Mouse (Mus musculus) brown adipose tissue, adult 24 weeks (tissue): ENCODE data around the gene Ctnnd2. TPM values are rescaled to one million over a fixed set of nuclear protein-coding genes. Genes with fewer than 3 reads are reported as not detected.

Source experiments
- H3K27ac ChIP-seq: fragments of 200-500 bp; replicated peaks from 2 replicates; pipeline ENCODE4 v1.5.1; 2012; ENCODE audit warnings: low read depth, mild to moderate bottlenecking, low read length
- H3K4me1 ChIP-seq: fragments of 200-500 bp; 2 replicates; pipeline ENCODE4 v1.6.1; 2012; ENCODE audit warnings: low read length, mixed read lengths; ENCODE audit not compliant: control insufficient read depth, insufficient read depth, insufficient read length
- H3K4me3 ChIP-seq: fragments of 200-500 bp; 2 replicates; pipeline ENCODE4 v1.5.1; 2012; ENCODE audit warnings: low read depth, mild to moderate bottlenecking, low read length, moderate library complexity; ENCODE audit not compliant: insufficient read depth
- polyA plus RNA-seq: library from polyadenylated mRNA; stranded (reverse); fragments of >200 nt; gene quantifications from 2 replicates; pipeline ENCODE4 v1.2.4, GENCODE M21; 2012; ENCODE audit not compliant: missing spikeins, insufficient read depth, insufficient read length

Gene Ctnnd2
- polyA plus RNA-seq, 1 experiment, result not detected

DNA sequence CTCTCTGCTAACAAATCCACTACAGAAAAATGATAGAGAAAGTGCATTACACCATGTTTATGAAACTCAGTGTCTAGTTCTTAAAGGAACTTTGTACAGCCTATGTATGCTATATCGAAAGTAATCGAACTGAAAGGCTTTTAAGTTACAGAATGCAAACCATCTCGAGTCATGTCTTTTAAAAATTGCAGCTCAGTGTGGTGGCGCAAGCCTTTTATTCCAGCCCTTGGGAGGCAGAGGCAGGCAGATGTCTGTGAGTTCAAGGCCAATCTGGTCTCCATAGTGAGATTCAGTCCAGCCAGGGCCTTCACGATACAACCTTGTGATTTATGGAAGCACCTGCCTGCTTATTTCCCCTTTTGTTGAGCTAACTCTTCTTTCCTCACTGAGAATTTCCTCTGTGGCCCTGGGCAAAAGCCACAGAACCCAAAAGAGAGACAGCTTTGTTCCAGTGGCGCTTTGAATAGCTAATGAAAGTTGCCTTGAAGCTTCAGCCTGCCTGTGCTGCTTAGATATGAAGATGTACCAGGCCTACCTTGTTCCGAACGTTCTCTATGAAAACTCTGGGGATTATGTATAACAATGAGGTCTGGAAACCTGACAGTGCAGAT, 488.3 kb downstream of the Ctnnd2 start:
- no peaks in the 10 kb centered on the region for H3K4me1 ChIP-seq
- no peak overlapping the region for H3K4me3 ChIP-seq
- no peak overlapping the region for H3K27ac ChIP-seq

DNA sequence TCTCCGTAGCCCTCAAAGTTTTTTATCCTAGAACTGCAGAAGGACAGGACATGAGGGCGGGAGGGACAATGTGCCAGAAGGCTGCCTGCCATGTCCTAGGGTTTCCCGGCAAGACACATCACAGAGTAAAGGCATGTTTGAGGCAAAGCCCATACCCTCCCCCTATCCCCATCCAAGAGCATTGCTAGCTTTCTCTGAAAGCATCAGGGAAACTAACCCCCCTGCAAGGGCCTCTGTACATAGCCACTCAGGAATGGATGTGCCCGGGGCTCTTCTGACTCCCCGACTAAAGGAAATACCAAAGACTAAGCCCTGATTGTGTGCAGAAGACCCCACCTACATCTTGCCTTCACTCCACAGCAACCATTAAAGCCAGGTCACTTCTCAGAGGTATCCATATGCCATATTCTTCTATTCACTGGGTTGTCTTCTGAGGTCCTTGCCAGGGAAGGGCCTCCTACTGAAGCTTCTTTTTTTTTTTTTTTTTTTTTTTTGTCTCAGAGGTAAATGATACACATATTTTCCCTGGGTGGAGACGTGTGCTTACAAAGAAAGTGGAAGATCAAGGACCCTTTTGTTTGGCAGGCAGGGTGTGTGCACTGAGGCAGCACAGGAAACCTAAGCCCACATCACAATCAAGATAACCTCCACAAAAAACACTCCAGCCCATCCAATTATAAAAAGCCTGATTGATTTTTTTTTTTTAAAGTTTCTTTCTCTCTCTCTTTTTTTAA, 489.5 kb downstream of the Ctnnd2 start:
- H3K27ac ChIP-seq, result no peak overlapping the region
- H3K4me1 ChIP-seq, result no peaks in the 10 kb centered on the region
- no peak overlapping the region for H3K4me3 ChIP-seq

DNA sequence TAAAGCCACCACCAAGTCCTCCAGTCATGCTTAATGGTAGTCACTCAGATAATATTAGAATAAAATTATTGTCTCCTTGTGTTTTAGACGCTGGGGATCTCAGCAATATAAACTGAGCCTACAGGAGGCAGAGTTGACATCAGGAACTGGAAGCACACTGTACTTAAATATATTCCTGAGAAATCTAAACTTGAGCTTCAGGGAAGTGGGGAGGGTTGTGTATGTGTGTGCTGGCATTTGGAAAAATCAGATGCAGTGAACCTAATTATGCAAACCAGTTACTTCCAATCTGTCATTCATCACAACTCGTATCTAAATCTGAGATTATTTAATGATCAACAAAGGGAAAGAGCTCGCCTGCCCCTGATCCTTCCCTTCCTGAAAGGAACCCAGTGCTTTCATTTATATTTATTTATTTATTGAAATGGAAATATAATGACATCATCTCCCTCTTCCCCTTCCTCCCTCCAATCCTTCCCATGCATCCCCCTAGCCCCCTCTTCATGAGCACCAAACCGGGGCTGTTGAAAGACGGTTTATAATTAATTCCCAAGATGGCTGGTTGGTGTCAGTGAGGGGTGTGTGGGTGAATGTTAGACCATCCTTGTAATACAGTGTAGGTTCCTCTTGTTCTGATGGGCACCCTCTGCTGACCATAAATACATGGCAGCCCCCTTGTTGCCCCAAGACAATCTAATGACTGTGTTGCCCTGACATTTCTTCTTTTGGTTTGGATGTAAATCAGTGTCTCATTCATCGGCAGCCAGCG, 495.6 kb downstream of the Ctnnd2 start:
- Histone ChIP-seq H3K4me3 (no peak overlapping the region), H3K27ac (no peak overlapping the region), H3K4me1 (no peaks in the 10 kb centered on the region)

DNA sequence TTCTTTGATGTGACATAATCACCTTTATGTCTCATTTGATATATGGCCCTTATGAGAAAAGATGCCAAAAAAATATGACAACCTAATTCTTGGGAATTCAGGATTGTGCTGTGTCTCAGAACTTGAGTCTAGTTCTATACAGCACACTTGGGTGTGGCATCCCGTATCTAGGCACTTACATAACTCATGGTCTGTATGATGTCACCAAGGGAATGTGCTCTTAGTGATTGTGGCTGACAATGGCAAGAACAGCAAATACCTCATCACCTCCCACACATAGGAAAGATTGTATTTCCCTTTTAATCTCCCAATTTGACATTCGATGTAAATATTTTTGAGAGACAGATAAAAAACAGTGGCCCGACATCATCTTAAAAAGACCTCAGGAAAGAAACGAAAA, 509.5 kb downstream of the Ctnnd2 start:
- H3K4me1 ChIP-seq, result no peaks in the 10 kb centered on the region
- no peak overlapping the region for H3K4me3 ChIP-seq
- H3K27ac ChIP-seq, result no peak overlapping the region

DNA sequence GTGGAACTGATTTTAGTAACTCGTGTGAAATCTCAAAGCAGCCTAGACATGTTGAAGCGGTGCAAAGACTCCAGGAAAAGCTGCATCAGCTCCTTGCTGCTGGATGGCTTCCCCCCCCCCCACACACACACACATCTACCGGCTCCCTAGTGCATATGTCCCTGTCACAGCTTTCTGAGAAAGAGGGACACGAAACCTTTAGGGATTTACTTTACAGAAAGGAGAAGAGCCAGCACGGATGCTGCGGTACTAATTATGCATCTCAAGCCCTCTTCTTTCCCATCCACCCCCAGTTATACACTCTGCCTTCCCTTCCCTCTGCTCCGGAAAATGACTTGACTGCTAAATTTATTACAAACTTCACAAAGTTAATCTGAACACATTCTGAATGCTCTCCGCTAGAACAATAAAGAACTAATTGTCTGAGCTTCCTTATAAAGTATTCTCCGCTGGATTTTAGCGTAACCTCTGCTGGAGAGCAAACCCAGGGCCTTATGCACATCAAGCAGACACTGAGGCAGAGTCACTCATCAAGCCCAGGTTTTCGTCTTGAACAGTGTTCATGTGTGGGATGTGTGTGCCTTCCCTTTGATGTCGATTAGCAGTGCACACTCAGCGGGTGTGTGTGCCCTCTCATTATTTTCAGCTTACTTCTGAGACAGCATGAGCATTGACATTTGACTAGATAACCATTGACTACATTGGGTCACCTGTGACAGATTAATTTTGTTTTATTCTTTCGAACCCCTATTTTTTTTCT, 510.1 kb downstream of the Ctnnd2 start:
- H3K4me3 ChIP-seq, result no peak overlapping the region
- no peak overlapping the region for H3K27ac ChIP-seq
- H3K4me1 ChIP-seq, result no peaks in the 10 kb centered on the region

DNA sequence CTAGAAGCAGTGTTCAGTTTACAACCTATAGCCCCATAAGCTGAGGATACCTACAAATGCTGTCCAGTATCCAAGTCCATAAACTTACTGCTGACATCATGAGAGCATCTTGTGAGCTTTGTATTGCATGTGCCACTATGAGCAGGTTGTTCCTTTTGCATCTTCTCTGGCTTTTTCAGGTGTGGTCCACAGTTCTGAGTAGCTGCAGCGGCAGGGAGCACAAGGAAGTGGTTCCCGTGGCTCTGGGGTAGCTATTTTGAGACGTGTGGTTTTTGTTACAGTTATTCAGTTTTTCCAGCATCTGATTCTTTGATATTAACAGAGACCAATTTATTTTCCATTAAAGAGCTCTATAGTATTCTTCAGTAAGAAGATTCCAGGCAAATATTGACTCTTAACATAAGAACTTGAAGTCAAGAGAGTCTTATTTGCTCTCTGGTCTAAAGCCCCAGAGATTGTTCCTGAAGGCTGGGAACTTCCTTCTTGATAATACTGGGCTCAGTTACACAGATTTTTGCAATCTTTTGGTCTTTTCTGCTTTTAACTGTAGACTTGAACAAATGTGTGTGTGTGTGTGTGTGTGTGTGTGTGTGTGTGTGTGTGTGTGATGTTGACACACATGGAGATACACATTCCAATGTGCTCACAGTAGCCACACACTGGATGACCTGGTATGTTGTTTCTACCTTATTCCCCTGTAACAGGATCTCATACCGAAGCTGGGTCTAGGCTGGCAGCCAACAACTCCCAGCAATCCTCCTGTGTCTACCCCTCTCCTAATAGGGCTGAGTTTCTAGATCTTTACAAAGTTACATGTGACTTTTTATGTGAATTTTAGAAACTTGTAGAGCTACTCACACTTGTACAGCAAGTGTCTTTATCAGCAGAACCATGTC, 514.1 kb downstream of the Ctnnd2 start:
- no peak overlapping the region for H3K4me3 ChIP-seq
- no peaks in the 10 kb centered on the region for H3K4me1 ChIP-seq
- H3K27ac ChIP-seq, result no peak overlapping the region

DNA sequence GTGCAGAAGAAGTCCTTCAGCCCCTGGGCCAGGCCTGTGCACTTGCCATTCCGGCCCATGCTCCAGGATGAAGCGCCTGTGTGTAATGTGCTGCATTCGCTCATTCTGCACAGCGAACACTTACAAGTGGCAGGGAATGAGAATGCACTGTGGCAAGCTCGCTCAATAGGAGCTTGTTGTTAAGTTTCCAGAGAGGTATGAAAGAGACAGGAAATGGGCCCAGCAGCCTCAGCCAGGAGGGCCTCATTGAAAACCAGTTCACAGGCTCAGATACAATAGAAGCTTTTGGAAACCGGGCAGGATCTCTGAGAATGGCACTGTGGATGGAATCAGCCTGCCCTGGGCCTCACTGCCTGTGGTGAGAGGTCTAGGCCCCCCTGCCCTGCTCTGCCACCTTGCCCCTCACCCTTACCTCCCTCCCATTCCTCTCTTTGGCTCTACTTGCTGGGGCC, 521.4 kb downstream of the Ctnnd2 start:
- no peak overlapping the region for H3K4me3 ChIP-seq
- no peak overlapping the region for H3K27ac ChIP-seq
- no peaks in the 10 kb centered on the region for H3K4me1 ChIP-seq

DNA sequence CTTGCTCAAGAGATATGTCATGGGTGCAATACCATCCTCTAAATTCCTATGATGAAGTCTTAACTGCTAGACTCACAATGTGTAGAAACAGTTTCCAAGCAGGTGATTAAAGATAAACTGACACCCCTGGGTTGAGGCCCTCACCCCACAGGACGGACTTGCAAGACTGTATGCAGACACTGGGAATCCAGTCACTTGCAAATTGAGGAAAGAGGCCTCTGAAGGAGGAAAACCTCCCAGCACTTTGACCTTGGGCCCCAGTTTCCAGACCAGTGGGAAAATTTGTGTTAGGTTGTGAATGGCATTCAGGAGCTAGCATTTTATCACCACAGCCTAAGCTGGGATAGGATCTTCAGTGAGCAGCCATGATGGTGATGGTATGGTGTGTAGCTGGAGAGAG, 521.9 kb downstream of the Ctnnd2 start:
- no peak overlapping the region for H3K4me3 ChIP-seq
- H3K27ac ChIP-seq, result no peak overlapping the region
- H3K4me1 ChIP-seq, result no peaks in the 10 kb centered on the region

DNA sequence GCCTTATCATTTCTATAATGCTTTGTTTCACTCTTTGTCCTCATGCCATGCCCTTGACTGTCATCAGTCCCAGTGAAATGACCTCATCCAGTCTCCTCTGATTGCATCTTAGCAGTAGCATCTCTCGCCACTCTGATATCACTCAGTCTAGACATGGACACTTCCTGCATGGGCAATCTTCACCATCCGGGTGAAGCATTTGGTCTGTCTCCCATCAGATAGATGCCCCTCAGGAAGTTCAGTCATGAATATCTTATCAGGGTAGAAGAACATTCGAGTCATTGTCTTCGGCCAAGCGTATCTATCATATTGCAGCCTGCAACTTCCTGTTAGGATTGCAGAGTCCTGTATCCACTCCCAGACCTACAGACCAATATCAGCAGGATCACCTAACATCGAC, 523.5 kb downstream of the Ctnnd2 start:
- no peak overlapping the region for H3K27ac ChIP-seq
- H3K4me1 ChIP-seq, result no peaks in the 10 kb centered on the region
- H3K4me3 ChIP-seq, result no peak overlapping the region

DNA sequence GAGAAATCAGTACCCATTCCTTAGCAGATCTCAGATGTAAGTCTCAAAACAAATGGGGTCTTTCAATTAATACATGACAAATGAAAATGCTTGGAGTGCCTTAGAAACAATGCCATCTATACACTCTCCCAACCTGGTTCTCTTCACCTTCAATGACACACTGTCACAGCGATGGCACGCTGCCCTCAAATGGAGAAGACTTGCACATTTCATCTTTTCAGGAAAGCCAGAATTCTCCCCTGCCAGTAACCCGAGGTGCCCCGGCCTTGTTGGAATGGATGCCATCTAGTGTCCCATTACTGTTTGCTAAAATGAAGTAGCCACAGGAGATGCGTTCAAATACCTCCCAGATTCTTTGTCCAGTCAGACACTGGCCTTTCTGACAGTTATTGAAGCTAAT, 525.0 kb downstream of the Ctnnd2 start:
- no peaks in the 10 kb centered on the region for H3K4me1 ChIP-seq
- no peak overlapping the region for H3K4me3 ChIP-seq
- no peak overlapping the region for H3K27ac ChIP-seq

DNA sequence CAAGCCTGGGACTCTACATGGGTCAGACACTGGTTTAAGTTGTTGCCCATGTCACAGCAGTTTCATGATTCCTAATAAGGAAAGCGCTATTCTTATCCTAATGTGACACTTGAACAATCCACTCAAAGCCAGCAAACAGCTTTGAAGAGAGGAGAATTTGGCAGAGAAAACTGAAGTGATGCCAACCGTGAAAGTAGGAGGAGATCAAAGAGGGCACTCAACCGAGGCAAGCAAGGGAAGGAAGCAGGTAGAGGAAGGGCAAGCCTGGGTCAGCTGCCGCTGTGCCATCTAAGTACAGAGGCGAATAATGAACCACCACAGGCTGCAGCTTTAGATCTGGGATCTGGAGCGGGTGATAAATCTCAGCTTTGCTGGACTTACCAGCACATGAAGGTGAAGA, 528.4 kb downstream of the Ctnnd2 start:
- Histone ChIP-seq H3K27ac (no peak overlapping the region), H3K4me3 (no peak overlapping the region), H3K4me1 (no peaks in the 10 kb centered on the region)

DNA sequence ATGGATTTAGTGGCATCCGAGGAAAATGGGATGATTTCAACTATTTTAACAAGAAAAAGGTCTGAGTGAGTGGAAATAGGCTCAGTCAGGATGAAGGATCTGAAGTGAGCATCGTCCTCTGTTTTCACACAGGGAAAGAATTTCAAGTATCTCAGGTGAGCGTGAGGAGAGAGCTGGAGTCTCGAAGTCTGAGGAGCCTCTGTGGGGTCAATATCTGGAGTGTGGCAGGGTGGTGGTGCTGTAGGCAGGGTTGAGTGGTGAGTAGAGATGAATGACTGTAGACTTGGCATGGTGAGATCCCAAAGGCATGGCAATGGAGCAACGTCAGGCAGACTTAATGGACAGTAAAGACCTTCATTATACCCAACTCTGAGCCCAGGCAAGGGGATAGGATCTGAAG, 529.2 kb downstream of the Ctnnd2 start:
- Histone ChIP-seq H3K4me3 (no peak overlapping the region), H3K4me1 (no peaks in the 10 kb centered on the region), H3K27ac (no peak overlapping the region)

DNA sequence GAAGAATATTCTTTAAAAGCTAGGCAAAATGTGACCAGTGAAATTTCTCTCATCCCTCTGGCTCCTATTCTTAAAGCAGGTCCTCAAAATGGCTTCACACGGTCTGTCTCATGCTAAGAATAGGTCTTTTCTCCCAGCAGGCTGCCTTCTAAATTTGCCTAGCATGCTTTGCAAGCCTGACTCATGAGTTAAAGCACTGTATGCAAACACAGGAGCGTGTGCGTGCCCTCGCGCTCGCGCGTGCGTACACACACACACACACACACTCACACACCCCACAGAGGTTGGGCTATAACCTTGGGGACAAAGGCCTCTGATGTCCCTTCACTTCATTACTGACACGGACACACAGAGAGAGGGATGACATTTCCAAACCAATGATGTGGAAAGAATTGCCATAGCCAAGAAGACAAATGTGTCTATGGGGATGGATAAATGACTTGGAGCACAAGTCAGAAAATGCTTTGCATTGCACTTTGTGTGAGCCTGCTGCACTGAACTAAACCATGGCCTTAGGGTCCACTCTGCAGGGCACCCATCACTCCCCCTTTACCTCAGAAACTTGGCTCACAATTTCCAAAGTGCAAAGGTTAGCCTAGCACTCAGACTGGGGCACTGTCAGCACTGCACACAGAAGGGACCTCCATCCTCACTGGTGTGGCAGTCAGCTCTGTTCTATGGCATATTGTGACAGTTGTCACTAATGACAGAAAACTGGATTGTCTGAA, 536.8 kb downstream of the Ctnnd2 start:
- Histone ChIP-seq H3K4me3 (no peak overlapping the region), H3K4me1 (no peaks in the 10 kb centered on the region), H3K27ac (no peak overlapping the region)

DNA sequence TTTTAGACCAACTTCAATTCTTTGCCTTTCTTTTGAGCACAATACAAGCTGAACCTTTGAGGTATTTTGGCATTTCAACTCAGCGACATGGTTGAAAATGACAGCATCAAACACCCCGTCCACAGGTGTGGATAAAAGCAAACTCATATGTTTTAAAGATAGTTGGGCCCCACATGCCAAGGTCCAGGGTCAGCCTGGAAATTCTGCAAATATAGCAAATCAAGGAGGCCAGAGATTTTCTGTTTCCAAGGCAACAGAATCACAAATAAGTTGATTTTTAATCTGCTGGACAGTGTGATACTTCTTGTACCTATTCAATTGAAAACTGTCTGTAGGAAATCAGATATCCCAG, 537.3 kb downstream of the Ctnnd2 start:
- Histone ChIP-seq H3K27ac (no peak overlapping the region), H3K4me3 (no peak overlapping the region), H3K4me1 (no peaks in the 10 kb centered on the region)
